Comparison of ENCODE assay signal across 18 mouse cellular contexts in genomic region chr5:100352986-100353848, GRCm38 (mm10).
DNase-seq lines count a peak whose midpoint lies in the region; ATAC-seq and TF ChIP-seq lines count a peak whose summit lies in the region.
"Had no signal": no experiment of that assay in that cellular context is flagged by ENCODE, and none has a peak within 500 bp of the region (broad histone marks: within the 10 kb centered on the region; RNA-seq: fewer than 3 reads in every experiment).

No protein-coding gene starts in this region.

- 38% methylated on average over 10 of the region's 10 CpGs for WGBS in heart, embryonic 11.5 days (ENCODE audit: insufficient replicate concordance)
- 41% methylated on average over 10 of the region's 10 CpGs for WGBS in stomach, embryonic 15.5 days
- WGBS in stomach, postnatal 0 days, result 40% methylated on average over 10 of the region's 10 CpGs
- WGBS in intestine, embryonic 15.5 days, result 42% methylated on average over 10 of the region's 10 CpGs

- no peak overlapping the region for H3K4me3 ChIP-seq in heart, embryonic 11.5 days (ENCODE audit: low read depth, low read length)
- H3K4me3 ChIP-seq in stomach, embryonic 15.5 days (replicated peaks), result no peak overlapping the region
- no peak overlapping the region for H3K4me3 ChIP-seq in stomach, postnatal 0 days (ENCODE audit: low read depth, low read length)
- no peak overlapping the region for H3K4me3 ChIP-seq in intestine, embryonic 15.5 days (replicated peaks)
- H3K4me3 ChIP-seq: layer of hippocampus, adult 2 months; liver, embryonic 12.5 days; neural tube, embryonic 15.5 days had no signal

- peaks cover 22% of the 10 kb centered on the region for H3K4me1 ChIP-seq in heart, embryonic 11.5 days (ENCODE audit: control insufficient read depth, insufficient read depth, low read length)
- H3K4me1 ChIP-seq in stomach, embryonic 15.5 days, result peaks cover under 1% of the 10 kb centered on the region; the same call in 1 of the 2 replicates
- H3K4me1 ChIP-seq in stomach, postnatal 0 days (replicated peaks; ENCODE audit: control insufficient read depth, insufficient read depth), result no peaks in the 10 kb centered on the region
- peaks cover 7% of the 10 kb centered on the region; the same call in 1 of the 2 replicates for H3K4me1 ChIP-seq in intestine, embryonic 15.5 days (replicated peaks)

- peak overlapping the region; percentile 87 for H3K27ac ChIP-seq in heart, embryonic 11.5 days (ENCODE audit: low read depth, low read length)
- no peak overlapping the region for H3K27ac ChIP-seq in stomach, embryonic 15.5 days
- no peak overlapping the region for H3K27ac ChIP-seq in stomach, postnatal 0 days (replicated peaks)
- no peak overlapping the region for H3K27ac ChIP-seq in intestine, embryonic 15.5 days
- H3K27ac ChIP-seq: layer of hippocampus, adult 2 months; liver, embryonic 12.5 days; neural tube, embryonic 15.5 days had no signal

- intact Hi-C loops in gastrocnemius, postnatal 36 days (cut with DNase I), result no loop called here

- H3K9me3 ChIP-seq in heart, embryonic 11.5 days (replicated peaks; ENCODE audit: control insufficient read depth, low read length), result no peaks in the 10 kb centered on the region
- H3K9me3 ChIP-seq in stomach, embryonic 15.5 days, result no peaks in the 10 kb centered on the region
- no peaks in the 10 kb centered on the region for H3K9me3 ChIP-seq in stomach, postnatal 0 days (ENCODE audit: control insufficient read depth, low read length)
- H3K9me3 ChIP-seq in intestine, embryonic 15.5 days, result no peaks in the 10 kb centered on the region
- H3K9me3 ChIP-seq: neural tube, embryonic 15.5 days had no signal

- H3K4me2 ChIP-seq in heart, embryonic 11.5 days, result peak overlapping the region; percentile 46
- H3K4me2 ChIP-seq in stomach, embryonic 15.5 days, result no peak overlapping the region
- H3K4me2 ChIP-seq in stomach, postnatal 0 days (replicated peaks; ENCODE audit: low read depth), result no peak overlapping the region
- H3K4me2 ChIP-seq in intestine, embryonic 15.5 days (replicated peaks), result peak overlapping the region; percentile 5; the same call in 1 of the 2 replicates
- H3K4me2 ChIP-seq: liver, embryonic 12.5 days; neural tube, embryonic 15.5 days had no signal

- peak; percentile 44 for ATAC-seq in heart, embryonic 11.5 days (replicated peaks; ENCODE audit: insufficient number of reproducible peaks, low FRiP score, low TSS enrichment)
- ATAC-seq in stomach, embryonic 15.5 days (ENCODE audit: insufficient read depth, low FRiP score, low read depth), result 0 out of 2 replicates have a peak, but pooled peaks have one; percentile 23
- no peak for ATAC-seq in stomach, postnatal 0 days (ENCODE audit: low FRiP score, low TSS enrichment)
- peak; percentile 84 for ATAC-seq in intestine, embryonic 15.5 days
- ATAC-seq: activated CD4-positive, CD25-positive, alpha-beta regulatory T cell, adult 4 months; forebrain, postnatal 0 days; hindbrain, embryonic 16.5 days; liver, embryonic 12.5 days; lung, postnatal 0 days had no signal

- H3K36me3 ChIP-seq in heart, embryonic 11.5 days (ENCODE audit: control insufficient read depth, insufficient read depth, low read length), result no peaks in the 10 kb centered on the region
- no peaks in the 10 kb centered on the region for H3K36me3 ChIP-seq in stomach, embryonic 15.5 days
- H3K36me3 ChIP-seq in stomach, postnatal 0 days (ENCODE audit: control insufficient read depth, insufficient read depth, low read length), result no peaks in the 10 kb centered on the region
- no peaks in the 10 kb centered on the region for H3K36me3 ChIP-seq in intestine, embryonic 15.5 days
- H3K36me3 ChIP-seq: liver, embryonic 12.5 days; neural tube, embryonic 15.5 days had no signal

- DNase-seq in heart, adult 11 months, result no peak
- DNase-seq in stomach, postnatal 0 days (ENCODE audit: low spot score), result no peak
- DNase-seq in right cerebral cortex, postnatal 4 days, result no peak
- no peak for DNase-seq in gastrocnemius, postnatal 36 days
- DNase-seq: cerebellum, adult 2 months; forebrain, postnatal 0 days; gastrocnemius, postnatal 25 days; retina, postnatal 1 day; thymus, adult 18-20 months had no signal

- H3K9ac ChIP-seq in heart, embryonic 11.5 days (ENCODE audit: low read depth, low read length), result peak overlapping the region; percentile 39
- no peak overlapping the region for H3K9ac ChIP-seq in stomach, embryonic 15.5 days
- H3K9ac ChIP-seq in stomach, postnatal 0 days (ENCODE audit: low read length), result no peak overlapping the region
- H3K9ac ChIP-seq in intestine, embryonic 15.5 days, result no peak overlapping the region
- H3K9ac ChIP-seq: forebrain, postnatal 0 days; liver, embryonic 12.5 days; neural tube, embryonic 15.5 days had no signal

- TF ChIP-seq CTCF in stomach, postnatal 0 days (IDR thresholded peaks at IDR 0.05; ENCODE audit: low read depth), result no peak

- TF ChIP-seq EP300 in stomach, postnatal 0 days (optimal IDR thresholded peaks at IDR 0.05), result no peak

- no peaks in the 10 kb centered on the region for H3K27me3 ChIP-seq in heart, embryonic 11.5 days (ENCODE audit: control insufficient read depth, insufficient read depth, low read length)
- no peaks in the 10 kb centered on the region for H3K27me3 ChIP-seq in stomach, embryonic 15.5 days (replicated peaks)
- no peaks in the 10 kb centered on the region for H3K27me3 ChIP-seq in stomach, postnatal 0 days (ENCODE audit: control insufficient read depth, insufficient read depth, low read length)
- no peaks in the 10 kb centered on the region for H3K27me3 ChIP-seq in intestine, embryonic 15.5 days (replicated peaks)
- H3K27me3 ChIP-seq: liver, embryonic 12.5 days; neural tube, embryonic 15.5 days had no signal

Comparison
In these comparisons a context has a peak if more than half of its experiments do, and no peak if none do; other contexts are left out.
1. H3K4me2 ChIP-seq: peak in heart, embryonic 11.5 days (single experiment) and intestine, embryonic 15.5 days (single experiment); none in stomach, embryonic 15.5 days (single experiment) and stomach, postnatal 0 days (single experiment).